Mouse (Mus musculus) gastrocnemius, postnatal 10 days (tissue): ENCODE results near the gene Afdn. TPM values are rescaled to one million over a fixed set of nuclear protein-coding genes. Genes with fewer than 3 reads are reported as not detected.

Source experiments
- DNase-seq: peaks from one replicate; pipeline ENCODE4 v3.0.0; 2021; ENCODE audit warnings: mixed read lengths
- long read RNA-seq, 2 experiments: library from polyadenylated mRNA; stranded (forward); transcript quantifications; one replicate each; pipeline ENCODE4 v2.0.0; 2021
- total RNA-seq, 2 experiments: library from RNA; stranded (reverse); gene quantifications; 2 replicates each; pipeline ENCODE4 v1.2.3; 2021

Gene Afdn
- 10 to 100 TPM; 79.9 to 99.8 TPM for total RNA-seq
- long read RNA-seq, experiment 1, partial matches to known transcripts, result 2 of 31 reads
- long read RNA-seq, experiment 1, other reads (novel, unspliced or antisense), result 28 of 31 reads
- long read RNA-seq, experiment 2, partial matches to known transcripts, result 12 of 32 reads
- long read RNA-seq, experiment 2, other reads (novel, unspliced or antisense), result 17 of 32 reads

DNA sequence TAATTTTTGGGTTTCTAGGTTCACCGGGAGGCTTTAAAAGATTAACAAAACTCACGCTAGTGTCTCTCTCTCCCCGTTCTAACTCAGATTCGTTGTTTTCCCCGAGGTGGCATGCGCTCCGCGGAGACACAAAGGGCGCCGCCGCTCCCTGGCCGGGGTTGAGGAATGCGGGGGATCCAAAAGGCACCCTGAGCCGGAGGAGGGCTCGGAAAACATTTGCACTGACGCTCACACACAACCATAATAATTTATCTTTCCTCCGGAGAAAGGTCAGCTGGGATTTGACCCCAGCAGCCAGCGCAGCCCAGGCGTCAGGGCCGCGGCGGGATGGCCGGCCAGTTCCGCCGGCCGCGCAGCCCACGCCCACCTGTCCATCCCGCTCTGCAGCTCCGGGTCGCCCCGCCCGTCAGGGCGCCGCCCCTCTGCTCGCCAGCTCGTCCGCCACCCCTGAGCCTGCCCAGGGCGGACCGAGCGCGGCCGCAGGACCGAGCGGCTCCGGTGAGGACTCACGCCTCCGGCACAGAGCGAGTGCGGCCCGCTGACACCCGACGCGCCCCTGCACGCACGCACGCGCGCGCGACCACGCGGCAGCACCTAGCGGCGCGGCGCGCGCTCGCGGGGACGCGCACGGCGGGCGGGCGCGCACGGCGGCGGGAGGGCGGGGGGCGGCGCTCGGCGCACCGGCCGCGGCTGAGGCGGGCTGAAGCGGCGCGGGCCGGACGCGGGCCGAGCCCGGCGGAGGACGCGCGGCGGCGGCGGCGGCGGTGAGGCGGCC, at the start of gene Afdn:
Gene Afdn, plus strand, starts transcription at position 687 of the 775 bp plus-strand sequence.
- peak; percentile 79 for DNase-seq

DNA sequence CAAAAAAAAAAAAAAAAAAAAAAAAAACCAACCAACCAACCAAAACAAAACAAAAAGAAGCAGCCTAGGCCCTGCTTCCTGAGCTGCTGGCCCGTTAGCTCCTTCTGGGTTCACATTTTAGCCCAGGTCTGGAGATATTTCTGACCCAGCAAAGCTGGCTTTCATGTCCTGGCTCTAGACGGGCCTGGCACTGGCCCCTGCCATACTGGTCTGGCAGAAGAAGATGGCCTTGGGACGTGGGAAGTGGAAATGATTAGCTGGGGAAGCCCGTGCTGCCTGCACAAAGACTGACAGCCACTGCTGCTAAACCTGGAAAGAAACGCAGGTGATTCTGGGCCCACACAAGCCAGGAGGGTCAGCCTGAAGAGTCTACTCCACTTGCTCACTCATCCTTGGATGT, 49.2 kb upstream of the Afdn start:
- DNase-seq, result no peak

DNA sequence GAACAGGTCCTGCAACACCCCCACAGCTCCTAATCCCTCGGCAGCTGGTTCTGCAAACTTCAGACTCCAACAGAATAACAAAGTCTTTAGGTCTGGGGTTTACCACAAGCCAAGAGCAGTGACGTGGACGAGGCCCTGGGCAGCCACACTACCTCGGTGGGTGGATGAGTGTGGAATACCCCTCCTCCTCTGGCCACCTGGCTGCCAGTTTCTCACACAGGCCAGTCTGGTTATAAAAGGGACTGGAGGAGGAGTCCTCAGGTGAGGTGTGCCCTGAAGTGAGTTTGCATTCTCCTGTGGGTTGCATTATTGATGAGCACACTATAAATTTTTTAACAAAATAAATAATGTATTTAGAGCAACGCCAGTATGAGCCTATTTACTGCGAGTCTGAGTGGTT, 48.2 kb upstream of the Afdn start:
- no peak for DNase-seq

DNA sequence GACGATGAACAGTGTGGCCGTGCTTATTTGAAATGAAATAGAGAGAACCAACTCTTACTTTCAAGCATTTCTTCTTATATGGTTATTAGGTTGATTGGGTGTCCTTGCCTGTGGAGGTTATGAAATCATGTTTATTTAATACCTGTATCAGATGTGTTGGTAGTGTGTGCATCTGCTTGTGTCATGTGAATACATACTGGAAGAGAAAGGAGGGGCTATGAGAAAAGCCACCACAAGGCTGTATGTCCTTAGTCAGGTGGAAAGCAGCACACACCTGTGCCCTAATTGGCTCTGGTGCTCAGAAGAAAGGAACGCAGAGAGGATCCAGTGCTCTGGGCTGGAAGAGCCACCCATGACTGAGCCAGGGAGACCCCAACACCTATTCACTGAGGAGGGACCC, 47.8 kb upstream of the Afdn start:
- no peak for DNase-seq

DNA sequence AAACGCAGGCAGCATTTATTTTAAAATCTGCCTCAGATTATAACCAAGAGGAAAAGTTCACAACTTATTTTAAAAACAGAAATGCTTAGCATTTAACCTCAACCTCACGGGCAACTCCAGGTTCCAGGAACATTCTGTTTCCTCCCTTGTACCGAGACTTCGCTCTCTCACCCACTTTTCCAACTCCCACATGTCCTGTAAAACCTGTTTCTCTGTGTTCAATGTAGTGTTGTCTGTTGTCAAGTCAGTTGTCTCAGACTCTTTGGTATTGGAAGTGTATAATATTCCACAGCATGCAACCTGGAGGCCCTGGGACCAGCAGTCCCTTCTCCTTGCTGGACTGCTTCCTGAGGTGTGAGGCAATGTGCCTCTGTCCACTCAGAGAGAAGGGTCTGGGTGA, 46.2 kb upstream of the Afdn start:
- no peak for DNase-seq

DNA sequence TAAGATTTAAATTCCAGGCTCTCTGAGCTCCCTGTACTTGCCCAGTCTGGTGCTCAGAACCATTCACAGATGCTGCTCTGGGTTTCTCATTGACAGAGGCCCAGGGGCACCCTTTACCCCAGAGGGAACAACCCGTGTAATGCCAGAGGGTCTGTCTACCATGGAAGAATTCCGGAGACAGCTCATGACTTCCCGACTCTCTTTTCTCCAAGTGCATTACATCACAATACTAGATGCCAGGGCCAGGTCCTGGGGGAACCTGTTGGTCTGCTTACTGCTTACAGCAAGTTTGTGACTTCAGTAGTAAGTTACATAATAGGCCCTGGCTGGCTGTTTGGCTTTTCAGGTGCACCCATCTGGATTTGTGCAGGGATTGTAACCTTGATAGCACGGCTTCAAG, 45.7 kb upstream of the Afdn start:
- no peak for DNase-seq

DNA sequence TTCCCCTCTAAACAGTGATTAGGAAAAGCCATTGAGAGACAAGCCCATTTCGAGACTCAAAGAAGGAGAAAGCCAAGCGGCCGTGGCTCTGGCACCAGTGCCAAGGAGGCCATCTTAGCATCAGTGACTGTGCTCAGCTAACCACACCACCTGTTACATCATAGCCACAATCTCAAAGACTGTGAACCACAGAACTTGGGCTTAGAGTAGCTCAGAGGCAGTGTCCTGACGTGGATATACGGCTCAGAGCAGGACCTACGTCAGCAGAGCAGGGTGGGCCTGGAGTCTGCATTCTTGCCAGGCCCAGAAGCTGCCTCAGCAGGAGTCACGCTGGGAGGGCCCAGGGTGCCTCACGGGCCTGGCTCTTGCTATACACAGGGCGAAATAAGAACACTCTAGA, 44.8 kb upstream of the Afdn start:
- no peak for DNase-seq

DNA sequence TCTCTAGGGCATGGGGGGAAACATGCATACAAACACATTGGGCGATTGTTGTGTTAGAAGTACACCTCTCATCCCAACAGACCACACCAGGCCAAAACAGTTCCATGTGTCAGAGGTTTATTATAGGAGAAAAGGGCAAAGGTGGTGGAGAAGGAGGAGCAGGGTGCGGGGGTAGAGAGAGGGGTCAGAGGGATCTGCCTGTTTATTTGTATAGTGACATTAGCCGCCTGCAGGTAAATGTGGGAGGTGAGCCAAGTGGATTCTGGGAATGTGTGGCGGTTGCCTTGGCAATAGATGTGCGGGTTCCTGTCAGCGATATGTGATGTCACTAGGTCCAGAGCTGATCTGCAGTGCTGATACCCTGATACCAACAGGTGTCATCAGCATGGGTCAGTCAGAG, 44.0 kb upstream of the Afdn start:
- no peak for DNase-seq

DNA sequence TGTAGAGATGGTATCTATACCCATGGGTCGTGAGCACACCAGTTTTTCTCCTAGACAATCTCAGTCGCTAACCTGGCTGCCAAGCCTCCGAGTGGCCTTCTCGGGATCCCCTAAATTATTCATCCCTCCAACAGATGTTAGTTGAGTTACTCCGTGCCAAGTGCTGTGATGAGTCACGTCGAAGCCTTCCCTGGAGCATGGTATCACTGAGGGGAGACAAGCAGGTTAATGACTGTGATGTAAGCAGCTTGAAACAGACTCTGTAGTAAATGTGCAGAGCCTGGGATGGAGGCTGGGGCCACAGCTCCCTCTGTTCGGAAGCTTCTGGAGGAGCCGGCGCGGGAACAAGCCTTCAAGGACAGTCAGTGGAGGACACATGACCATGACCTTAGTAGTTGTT, 42.9 kb upstream of the Afdn start:
- no peak for DNase-seq

DNA sequence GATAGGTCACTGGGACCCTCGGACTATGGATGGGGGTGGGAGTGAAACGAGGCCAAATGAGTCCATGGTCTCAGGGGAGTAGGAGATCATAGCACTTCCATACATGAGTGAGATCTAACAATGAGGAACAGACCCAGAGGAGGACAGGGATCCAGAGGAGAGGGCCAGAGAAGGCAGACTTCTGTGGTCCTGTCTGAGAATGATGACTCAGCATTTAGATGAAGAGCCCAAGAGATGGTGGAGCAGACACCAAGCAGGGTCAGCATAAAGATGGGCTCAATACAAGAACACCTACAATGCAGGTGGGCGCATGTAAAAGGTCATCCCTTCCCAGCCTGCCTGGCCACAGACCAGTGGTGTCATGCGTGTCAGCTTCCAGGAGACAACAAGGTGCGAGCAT, 40.2 kb upstream of the Afdn start:
- DNase-seq, result no peak

DNA sequence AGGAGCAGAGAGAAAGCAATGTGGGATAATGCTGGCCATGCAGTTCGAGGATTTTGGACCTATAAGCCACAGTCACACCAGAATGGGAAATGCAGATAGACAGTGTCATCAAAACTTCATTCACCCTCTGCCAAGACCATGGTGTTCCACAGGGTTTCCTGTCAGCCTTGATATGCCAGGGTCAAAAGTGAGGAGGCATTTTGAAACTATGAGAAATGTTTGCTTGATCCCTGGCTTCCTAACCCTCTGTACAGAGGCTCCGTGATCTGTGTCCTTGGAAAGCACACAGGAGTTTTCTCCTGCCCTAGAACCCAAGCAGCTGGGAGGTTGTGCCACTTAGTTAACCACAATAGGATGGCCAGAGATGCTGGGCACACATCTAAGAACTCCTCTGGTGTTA, 39.0 kb upstream of the Afdn start:
- no peak for DNase-seq

DNA sequence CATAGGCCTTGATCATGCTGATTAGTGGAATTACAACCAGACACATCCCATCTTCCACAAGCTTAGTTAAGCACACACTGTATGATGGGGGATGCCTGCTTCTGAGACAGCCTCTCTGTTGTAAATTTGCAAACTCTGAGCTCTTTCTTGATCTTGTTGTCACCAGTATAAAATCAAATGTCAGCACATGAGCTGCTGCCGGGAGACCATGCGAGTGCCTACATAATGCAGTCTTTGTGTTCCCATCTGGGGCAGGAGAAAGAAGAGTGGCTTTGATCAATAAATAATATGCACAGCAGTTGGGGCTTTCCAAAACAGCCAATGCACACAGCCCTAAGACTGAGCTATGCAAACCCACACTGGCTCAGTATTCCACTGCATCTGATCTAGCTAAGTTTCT, 37.9 kb upstream of the Afdn start:
- DNase-seq, result no peak

DNA sequence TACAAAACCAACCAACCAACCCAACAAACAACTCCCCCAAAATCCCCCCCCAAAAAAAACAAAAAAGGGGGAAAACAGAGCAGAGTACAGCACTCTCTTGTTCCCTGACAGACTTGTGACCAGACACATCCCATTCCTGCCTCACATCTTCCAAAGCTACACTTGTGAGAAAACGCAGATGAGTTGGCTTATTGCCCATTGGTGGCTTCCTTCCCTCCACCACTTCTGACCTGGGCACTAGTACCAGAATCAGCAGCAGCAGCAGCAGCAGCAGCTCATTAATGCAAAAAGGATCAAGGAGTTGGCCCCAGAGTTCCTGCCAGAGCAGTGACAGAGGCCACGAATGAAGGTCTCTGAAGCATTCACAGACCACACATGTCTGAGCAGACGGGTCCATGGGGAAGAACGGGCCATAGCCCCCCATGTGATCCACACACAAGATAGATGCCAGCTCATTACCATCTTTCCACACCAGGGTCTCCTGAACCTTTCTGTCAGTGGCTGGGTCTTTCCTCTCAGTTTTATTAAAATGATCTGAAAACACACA, 35.3 kb upstream of the Afdn start:
- DNase-seq, result no peak

DNA sequence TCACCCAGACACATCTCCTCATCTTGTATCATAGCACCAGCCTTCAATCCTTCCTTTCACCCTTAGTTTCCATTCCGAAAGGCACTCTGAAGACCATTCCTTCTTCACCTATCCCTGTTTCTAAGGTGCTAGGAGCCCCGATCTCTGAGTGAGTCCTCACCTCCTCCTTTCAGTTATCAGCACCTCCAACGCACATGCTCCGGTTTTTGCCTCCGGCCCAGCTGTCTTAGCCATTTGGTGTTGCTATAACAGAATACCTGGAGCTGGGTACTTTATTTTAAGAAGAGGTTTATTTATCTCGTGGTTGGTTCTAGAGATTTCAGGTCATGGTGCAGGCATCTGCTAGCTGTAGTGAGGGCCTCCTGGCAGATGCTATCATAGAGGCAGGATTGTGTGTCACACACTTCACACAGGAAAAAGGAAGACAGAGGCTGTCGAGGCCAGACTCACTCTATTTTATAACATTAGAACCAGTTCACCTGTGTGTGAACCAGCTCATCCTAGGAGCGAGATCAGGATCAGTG, 33.4 kb upstream of the Afdn start:
- DNase-seq, result no peak

DNA sequence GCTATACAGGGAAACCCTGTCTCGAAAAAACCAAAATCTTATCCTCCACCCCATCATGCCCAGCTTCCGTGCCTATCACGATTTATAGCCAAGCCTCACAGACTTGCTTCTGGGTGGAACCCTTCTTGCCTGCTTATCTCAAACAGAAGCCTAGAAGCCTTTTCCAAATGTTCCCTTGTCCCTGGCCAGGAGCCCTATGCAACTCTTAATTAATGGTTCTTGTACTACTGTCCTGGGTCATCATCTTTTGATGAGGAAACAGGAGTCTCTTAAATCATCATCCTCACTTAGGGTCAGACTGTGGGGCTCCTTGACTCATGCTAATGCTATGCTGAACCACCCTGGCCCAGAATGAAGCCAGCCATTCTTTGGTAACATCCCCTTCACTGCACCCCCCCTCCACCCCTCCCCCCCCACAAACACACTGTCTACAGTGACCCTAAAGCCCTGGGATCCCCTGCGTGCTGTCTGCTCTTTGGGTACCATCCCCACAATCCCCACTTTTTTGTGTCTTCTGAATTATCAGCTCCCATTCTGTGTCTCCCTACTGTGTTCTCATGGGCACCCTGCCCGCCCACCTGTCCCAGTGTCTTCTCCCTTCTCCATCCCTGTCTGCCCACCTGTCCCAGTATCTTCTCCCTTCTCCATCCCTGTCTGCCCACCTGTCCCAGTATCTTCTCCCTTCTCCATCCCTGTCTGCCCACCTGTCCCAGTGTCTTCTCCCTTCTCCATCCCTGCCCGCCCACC, 29.2 kb upstream of the Afdn start:
- DNase-seq, result no peak

DNA sequence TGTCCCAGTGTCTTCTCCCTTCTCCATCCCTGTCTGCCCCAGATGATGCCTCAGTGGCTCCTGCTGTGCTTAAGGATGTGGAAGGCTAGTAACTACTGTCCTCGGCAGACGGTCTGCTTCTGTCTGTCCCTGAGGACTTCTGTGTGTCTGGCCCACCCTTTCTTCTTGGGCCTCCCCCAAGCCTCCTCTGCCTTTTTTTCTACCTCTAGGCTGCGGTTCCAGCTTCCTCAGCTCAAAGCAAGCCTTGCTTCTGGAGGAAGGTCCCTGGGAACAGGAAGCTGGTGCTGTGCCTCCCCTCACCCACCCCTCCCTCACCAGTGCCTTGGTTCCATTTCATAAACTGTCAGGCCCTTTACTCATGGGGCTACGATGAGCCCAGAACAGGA, 28.6 kb upstream of the Afdn start:
- no peak for DNase-seq

DNA sequence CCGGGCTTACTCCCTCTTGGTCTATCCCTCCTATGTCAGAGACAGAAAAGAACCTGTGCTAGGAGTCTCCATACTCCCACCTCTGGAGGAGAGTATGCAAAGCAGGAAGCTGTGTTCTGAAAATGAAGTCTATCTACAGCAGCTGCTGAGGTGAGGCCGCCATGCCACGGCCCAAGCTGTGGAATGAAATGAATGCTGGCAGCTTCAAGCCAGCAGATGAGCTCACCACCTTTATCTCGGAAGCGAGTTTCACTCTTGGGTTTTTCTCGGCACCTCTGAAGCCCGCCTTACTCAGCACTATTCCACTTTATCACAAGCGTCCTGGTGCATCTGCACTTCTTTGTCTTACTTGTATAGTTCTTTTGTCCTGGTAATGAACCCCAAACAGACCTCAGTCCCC, 27.7 kb upstream of the Afdn start:
- no peak for DNase-seq

DNA sequence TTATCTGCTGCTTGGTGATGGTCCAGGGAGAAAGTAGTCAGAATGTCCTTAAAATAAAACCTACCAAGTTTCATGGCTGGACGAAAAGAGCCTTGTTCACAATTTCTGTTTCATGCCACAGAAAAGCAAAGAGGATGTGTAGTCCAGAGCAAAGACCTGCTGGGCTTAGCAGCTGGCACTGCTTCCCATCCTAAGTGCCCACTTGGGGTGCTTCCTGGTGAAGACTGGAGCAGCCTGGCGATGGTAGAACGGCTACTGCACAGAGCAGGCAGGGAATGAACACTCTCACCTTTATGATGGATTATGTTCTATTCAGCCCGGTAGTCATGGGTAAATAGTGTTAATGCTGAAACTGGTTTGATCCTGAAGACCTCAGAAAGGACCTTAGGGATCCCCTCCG, 26.4 kb upstream of the Afdn start:
- DNase-seq, result no peak

DNA sequence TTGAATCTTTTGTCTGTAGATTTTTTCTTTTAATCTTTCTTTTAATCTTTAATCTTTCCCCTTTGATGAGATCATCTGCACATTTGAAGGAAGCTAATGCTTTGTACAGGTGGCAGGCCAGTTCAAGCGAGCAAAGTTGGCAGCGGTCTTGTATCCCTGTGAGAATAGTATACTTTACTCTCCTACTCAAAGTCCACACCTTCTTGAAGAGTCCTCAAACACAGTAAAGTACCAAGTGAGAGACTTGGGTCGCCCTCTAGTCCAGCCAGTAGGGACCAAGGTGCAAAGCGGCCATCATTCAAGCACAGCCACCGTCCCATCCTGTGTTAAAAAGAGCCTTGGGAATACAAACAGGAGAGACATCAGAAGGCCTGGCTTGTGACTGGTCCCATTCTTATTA, 25.3 kb upstream of the Afdn start:
- DNase-seq, result no peak

DNA sequence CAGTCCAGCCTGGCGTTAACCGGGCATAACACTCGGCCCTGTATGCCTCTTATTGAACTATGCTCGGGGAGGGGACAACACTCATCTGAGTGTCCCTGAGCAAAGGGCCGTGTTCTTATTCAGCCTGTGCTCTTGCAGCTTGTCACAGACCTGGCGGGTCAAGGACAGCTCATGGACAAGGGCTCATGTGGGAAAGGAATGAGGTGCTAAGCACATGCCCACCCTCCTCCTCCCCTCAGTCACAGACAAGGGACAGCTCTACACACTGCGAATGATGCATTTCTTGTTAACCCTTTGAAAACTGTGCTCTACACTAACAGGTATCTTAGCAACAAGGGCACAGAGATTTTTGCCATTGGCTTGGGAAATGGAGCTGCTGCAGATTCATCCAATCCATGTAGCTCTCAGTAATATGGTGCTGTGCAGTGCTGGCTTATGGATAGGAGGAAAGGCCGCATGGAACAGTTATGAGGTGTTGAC, 24.5 kb upstream of the Afdn start:
- DNase-seq, result no peak

DNA sequence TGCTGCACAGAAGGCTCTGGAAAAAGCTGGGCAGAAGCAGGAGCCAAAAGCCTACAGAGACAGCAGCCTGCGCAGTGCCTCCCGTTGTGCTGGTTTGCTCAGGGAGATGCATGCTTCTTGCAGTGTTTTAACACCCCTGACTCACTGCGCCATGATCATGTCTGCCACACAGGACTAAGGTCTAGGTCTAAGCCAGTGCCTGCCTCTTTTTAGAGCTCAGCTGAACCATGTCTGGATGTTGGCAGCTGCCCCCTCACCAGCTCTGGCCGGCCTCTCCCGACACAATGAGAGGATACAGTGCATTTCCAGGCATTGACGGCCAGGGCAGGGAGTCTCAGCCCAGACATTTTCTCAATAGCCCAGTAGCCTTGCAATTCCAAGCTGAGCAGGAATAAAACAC, 23.0 kb upstream of the Afdn start:
- DNase-seq, result no peak

DNA sequence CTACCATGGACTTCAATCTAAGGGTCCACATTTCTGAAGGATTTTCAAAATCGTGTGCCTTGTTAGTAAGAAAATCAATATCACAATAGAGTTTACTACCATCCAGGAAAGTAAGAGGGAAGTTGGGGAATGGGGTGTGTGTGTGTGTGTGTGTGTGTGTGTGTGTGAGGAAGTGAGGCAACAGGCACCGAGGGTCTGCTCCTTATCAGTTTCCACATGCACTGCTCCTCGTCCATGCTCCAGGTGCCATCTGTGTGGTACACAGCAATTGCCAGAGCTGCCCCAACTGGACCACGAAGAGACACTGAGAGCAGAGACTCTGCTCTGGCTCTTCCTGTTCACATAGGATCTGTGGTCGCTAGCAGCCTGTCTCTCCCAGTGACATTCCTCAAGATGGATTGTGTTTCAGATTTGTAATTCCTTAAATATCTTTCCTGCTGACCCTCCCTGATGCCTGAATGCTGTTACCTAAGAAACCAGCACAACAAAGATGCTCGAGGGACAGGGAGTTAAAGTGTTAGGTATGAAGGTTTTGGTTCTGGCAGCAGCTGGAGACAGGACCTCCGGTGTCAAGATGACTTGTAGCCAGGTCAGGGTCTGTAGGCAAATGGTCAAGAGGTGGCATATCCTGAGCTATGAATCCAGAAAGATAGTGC, 22.1 kb upstream of the Afdn start:
- no peak for DNase-seq

DNA sequence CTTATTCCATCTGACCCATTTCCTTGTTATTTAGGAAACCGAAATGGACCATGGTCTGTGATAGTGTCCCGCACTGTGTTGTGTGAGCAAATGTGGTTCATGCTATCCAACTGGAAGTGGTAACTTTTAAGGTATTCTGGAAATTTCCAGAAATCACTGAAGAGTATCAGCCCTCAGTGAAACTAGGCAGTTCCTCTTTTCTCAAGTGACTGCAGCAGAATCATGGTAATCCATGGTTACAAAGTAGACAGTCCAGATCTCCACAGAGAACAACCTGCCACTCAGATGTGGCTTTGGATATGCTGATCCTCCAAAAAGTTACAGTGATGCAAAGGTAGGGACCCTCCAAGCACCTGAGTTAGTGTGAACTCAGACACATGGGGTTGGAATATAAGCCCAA, 21.4 kb upstream of the Afdn start:
- no peak for DNase-seq
